Mouse (Mus musculus) small intestine, adult 2 months (tissue): ENCODE measurements at regions not wholly inside any gene's neighbourhood (a gene's known extent, or its start where the extent isn't known, plus 50 kb on each side); places are given as distances from the start of the nearest gene placed in this dataset.

Experiments used
- H3K27ac ChIP-seq: fragments of 200-500 bp; 2 replicates; pipeline ENCODE4 v1.5.1; 2012; ENCODE audit warnings: low read depth, low read length, control low read depth, inconsistent platforms; ENCODE audit not compliant: insufficient read depth
- H3K27me3 ChIP-seq: fragments of 200-500 bp; 2 replicates; pipeline ENCODE4 v1.6.1; 2012; ENCODE audit warnings: mild to moderate bottlenecking, moderate library complexity, low read length, inconsistent platforms; ENCODE audit not compliant: control insufficient read depth, insufficient read depth
- H3K36me3 ChIP-seq: fragments of 200-500 bp; 2 replicates; pipeline ENCODE4 v1.6.1; 2012; ENCODE audit warnings: mild to moderate bottlenecking, low read length, control low read depth, inconsistent platforms; ENCODE audit not compliant: control insufficient read depth, insufficient read depth
- H3K4me1 ChIP-seq: fragments of 200-500 bp; 2 replicates; pipeline ENCODE4 v1.6.1; 2012; ENCODE audit warnings: low read length, inconsistent platforms, mixed read lengths; ENCODE audit not compliant: control insufficient read depth, insufficient read depth, insufficient read length
- H3K4me3 ChIP-seq: fragments of 200-500 bp; 2 replicates; pipeline ENCODE4 v1.5.1; 2012; ENCODE audit warnings: low read depth, mild to moderate bottlenecking, control low read depth, inconsistent platforms, low read length, moderate library complexity
- CTCF ChIP-seq: fragments of 200-500 bp; IDR thresholded peaks from 2 replicates; pipeline ENCODE4 v1.5.1; 2012; ENCODE audit warnings: low read depth, mild to moderate bottlenecking, control low read depth, inconsistent platforms, low read length, moderate library complexity, mixed read lengths; ENCODE audit not compliant: insufficient replicate concordance, insufficient read length; ENCODE audit errors: extremely low read depth
- POLR2A ChIP-seq: fragments of 200-500 bp; IDR thresholded peaks from 2 replicates; pipeline ENCODE4 v1.6.1; 2012; ENCODE audit warnings: low read depth, mild to moderate bottlenecking, control low read depth, inconsistent platforms, low read length, moderate library complexity
- WGBS: fragments of 180-500 bp; shearing (Covaris S2); methylation state at CpG from one replicate; pipeline ENCODE4 v1.1.7; 2018; 5-methylcytosine and 5-hydroxymethylcytosine counted together

GRCm38 (mm10) chr14:47795062-47795461 is 146.8 kb downstream of the Ktn1 start:
- WGBS, result 80% methylated on average over 4 of the region's 4 CpGs
- Histone ChIP-seq H3K4me3 (no peak overlapping the region), H3K4me1 (no peaks in the 10 kb centered on the region), H3K27me3 (no peaks in the 10 kb centered on the region), H3K36me3 (no peaks in the 10 kb centered on the region), H3K27ac (no peak overlapping the region)
- TF ChIP-seq POLR2A (no peak), CTCF (no peak)

GRCm38 (mm10) chr14:47798203-47798602 is 150.0 kb downstream of the Ktn1 start:
- Histone ChIP-seq H3K4me3 (no peak overlapping the region), H3K27ac (no peak overlapping the region), H3K36me3 (no peaks in the 10 kb centered on the region), H3K4me1 (no peaks in the 10 kb centered on the region), H3K27me3 (no peaks in the 10 kb centered on the region)
- 75% methylated on average over 3 of the region's 3 CpGs for WGBS
- TF ChIP-seq POLR2A, result no peak

GRCm38 (mm10) chr14:47799564-47799963 is 151.3 kb downstream of the Ktn1 start:
- 11% methylated on average over 2 of the region's 2 CpGs for WGBS
- no peaks in the 10 kb centered on the region for H3K36me3 ChIP-seq
- no peaks in the 10 kb centered on the region for H3K4me1 ChIP-seq
- no peak overlapping the region for H3K4me3 ChIP-seq
- no peak overlapping the region for H3K27ac ChIP-seq
- TF ChIP-seq CTCF, result no peak
- TF ChIP-seq POLR2A, result no peak
- H3K27me3 ChIP-seq, result no peaks in the 10 kb centered on the region

GRCm38 (mm10) chr14:47805202-47805601 is 157.0 kb downstream of the Ktn1 start:
- no peak for TF ChIP-seq POLR2A
- no peak for TF ChIP-seq CTCF
- Histone ChIP-seq H3K27me3 (no peaks in the 10 kb centered on the region), H3K4me1 (no peaks in the 10 kb centered on the region), H3K27ac (no peak overlapping the region), H3K36me3 (no peaks in the 10 kb centered on the region), H3K4me3 (no peak overlapping the region)
- WGBS, result 77% methylated on average over 1 of the region's 1 CpGs

DNA sequence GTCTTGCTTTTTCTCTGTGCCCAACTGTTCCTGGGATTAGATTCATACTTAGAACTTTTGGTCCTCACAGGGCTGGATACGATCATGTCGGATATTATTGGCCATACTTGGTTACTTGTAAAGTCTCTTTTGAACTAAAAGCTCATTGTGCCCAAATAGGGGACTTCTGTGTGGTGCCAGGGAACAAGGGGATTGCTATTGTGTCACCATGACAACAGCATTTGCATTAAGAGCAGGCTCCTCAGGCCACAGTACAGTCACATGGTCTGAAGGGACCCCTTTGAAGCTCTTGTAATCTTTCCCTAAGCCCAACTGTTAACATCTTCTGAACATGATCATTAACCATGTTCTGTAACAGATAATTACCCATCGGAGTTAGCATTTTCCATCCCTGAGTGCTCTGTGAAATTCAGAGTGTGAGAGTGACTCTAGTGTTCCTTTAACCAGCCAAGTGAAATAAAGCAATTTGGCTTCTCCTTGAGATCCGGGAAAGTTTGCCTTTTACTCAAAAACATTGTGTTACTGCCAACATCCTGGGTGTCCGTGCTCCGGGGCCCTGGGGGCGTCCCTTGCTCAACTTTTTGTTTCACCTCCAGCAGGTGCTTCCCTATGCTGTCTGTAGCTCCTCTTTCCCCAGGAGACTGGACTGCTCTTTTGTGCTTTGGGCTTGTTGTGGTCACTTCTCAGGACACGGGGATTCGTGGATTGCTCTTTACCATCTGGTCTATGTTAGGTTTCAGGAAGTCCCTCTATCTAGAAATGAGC is 157.7 kb downstream of the Ktn1 start:
- TF ChIP-seq CTCF (no peak), POLR2A (no peak)
- H3K36me3 ChIP-seq, result no peaks in the 10 kb centered on the region
- 53% methylated on average over 9 of the region's 9 CpGs for WGBS
- H3K27me3 ChIP-seq, result no peaks in the 10 kb centered on the region
- no peak overlapping the region for H3K27ac ChIP-seq
- H3K4me1 ChIP-seq, result no peaks in the 10 kb centered on the region
- H3K4me3 ChIP-seq, result no peak overlapping the region

GRCm38 (mm10) chr14:47808097-47808910 is 160.1 kb downstream of the Ktn1 start:
- 34% methylated on average over 10 of the region's 10 CpGs for WGBS
- H3K27ac ChIP-seq, result no peak overlapping the region

DNA sequence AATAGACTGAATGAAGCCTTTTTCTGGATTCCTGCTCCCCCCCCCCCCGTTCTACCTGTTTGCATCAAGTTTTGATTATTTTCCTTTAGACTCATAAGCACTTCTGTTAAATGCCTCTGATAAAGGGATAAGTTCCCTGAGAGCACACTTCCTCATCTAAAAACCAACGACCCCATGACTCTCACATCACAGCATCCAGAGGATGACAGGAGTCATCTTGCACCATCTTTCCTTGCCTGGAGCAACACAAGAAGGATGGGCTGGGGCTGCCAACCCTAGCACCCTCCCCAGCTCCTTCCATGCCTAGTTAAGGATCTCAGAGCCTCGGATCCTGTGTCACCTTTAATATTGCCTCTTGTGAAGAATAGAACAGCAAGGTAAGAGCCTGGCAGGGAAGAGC is 170.0 kb downstream of the Ktn1 start:
- Histone ChIP-seq H3K4me3 (no peak overlapping the region), H3K27ac (no peak overlapping the region), H3K36me3 (no peaks in the 10 kb centered on the region), H3K27me3 (no peaks in the 10 kb centered on the region), H3K4me1 (no peaks in the 10 kb centered on the region)
- TF ChIP-seq CTCF, result no peak
- 68% methylated on average over 3 of the region's 3 CpGs for WGBS

More at GRCm38 (mm10) chr14:47808097-47808910, 160.1 kb downstream of the Ktn1 start:
- no peak for TF ChIP-seq CTCF
- no peak for TF ChIP-seq POLR2A
- Histone ChIP-seq H3K4me3 (no peak overlapping the region), H3K36me3 (no peaks in the 10 kb centered on the region), H3K27me3 (no peaks in the 10 kb centered on the region), H3K4me1 (no peaks in the 10 kb centered on the region)
